Mouse (Mus musculus): ENCODE data around the gene Cyp26a1.

DNA sequence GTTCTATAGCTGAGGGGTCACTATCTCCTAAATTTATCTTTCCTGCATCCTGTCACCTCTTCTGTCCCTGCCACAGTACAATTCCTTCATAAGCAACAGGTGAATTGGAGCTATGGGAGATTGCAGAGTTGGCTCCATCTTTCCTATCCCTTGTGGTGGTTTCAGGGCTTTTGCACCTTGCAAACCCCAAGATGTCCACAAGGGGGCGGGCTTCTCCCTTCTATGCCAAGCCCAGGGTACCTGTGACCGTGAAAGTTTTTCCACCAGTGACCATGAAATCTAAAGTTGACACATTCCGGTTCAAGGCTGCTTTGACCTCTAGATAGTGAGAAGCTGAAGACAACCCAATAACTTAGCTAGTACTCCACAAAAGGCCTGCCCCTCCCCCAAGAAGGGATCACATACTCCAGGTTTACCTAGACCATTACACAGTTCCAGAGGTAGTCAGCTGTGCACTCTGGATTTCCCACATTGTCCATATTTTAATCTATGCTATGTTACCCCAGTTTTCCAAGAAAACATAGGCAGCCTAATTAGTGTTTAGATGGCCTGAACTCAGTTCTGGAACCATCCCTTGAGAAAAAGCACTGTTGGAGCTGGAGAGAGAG is 6.4 kb downstream of the Cyp26a1 start:
- TF ChIP-seq CTCF (IDR thresholded peaks at IDR 0.05; ENCODE audit: borderline replicate concordance, insufficient read depth, low read length) (no peak), POLR2A (IDR thresholded peaks at IDR 0.05; ENCODE audit: low read depth, low read length) (no peak)

Data from embryonic fibroblast, embryonic 13.5 days (primary cell).